Mouse (Mus musculus) embryonic facial prominence, embryonic 11.5 days (tissue): Measurements from ENCODE around the gene Pcyt1b. TPM values are rescaled to one million over a fixed set of nuclear protein-coding genes. Genes with fewer than 3 reads are reported as not detected.

ENCODE experiments used
- ATAC-seq: fragments of 200-750 bp; cut with Nextera tagmentation; replicated peaks from 2 replicates; pipeline ENCODE4 v1.8.0; 2017; ENCODE audit warnings: low read depth; ENCODE audit not compliant: insufficient number of reproducible peaks, low FRiP score, low TSS enrichment
- DNase-seq: peaks from one replicate; pipeline ENCODE4 v3.0.0-alpha.2; 2015; ENCODE audit warnings: low spot score
- H3K27ac ChIP-seq: fragments of 300-500 bp; sonication (generic); replicated peaks from 2 replicates; pipeline ENCODE4 v1.5.1; 2014; ENCODE audit warnings: mild to moderate bottlenecking, low read depth, low read length, control low read depth
- H3K27me3 ChIP-seq: fragments of 300-500 bp; sonication (generic); 2 replicates; pipeline ENCODE4 v1.6.1; 2014; ENCODE audit warnings: mild to moderate bottlenecking, low read length, moderate library complexity, mixed read lengths; ENCODE audit not compliant: control insufficient read depth, insufficient read depth
- H3K36me3 ChIP-seq: fragments of 300-500 bp; sonication (generic); replicated peaks from 2 replicates; pipeline ENCODE4 v1.6.1; 2014; ENCODE audit warnings: low read depth, mild to moderate bottlenecking, low read length, moderate library complexity, mixed read lengths; ENCODE audit not compliant: control insufficient read depth, insufficient read depth
- H3K4me1 ChIP-seq: fragments of 300-500 bp; sonication (generic); 2 replicates; pipeline ENCODE4 v1.6.1; 2014; ENCODE audit warnings: low read length, mixed read lengths; ENCODE audit not compliant: control insufficient read depth, insufficient read depth
- H3K4me2 ChIP-seq: fragments of 300-500 bp; sonication (generic); 2 replicates; pipeline ENCODE4 v1.6.1; 2014; ENCODE audit warnings: low read depth, mild to moderate bottlenecking, control low read depth, low read length, moderate library complexity
- H3K4me3 ChIP-seq: fragments of 300-500 bp; sonication (generic); 2 replicates; pipeline ENCODE4 v1.5.1; 2014; ENCODE audit warnings: low read depth, low read length, control low read depth
- H3K9ac ChIP-seq: fragments of 300-500 bp; sonication (generic); replicated peaks from 2 replicates; pipeline ENCODE4 v1.6.1; 2014; ENCODE audit warnings: mild to moderate bottlenecking, control low read depth, low read length
- H3K9me3 ChIP-seq: fragments of 300-500 bp; sonication (generic); replicated peaks from 2 replicates; pipeline ENCODE4 v1.6.1; 2016; ENCODE audit warnings: mild to moderate bottlenecking, low read length, inconsistent platforms, mixed read lengths; ENCODE audit not compliant: control insufficient read depth
- WGBS: fragments of 180-500 bp; shearing (Covaris S2); extraction: QIAGEN DNeasy Blood & Tissue Kit; methylation state at CpG from one replicate; pipeline ENCODE4 v1.1.7; 2014; 5-methylcytosine and 5-hydroxymethylcytosine counted together
- polyA plus RNA-seq: library from polyadenylated mRNA; unstranded; fragments of >200 nt; fragmentation: Nextera tagmentation; extraction: Ambion mirVana; gene quantifications from 2 replicates; pipeline ENCODE4 v1.2.1, GENCODE M21; 2014

Gene Pcyt1b
- polyA plus RNA-seq, 1 experiment from 2014 or later = 7.0 TPM

- no peak for DNase-seq
- no peak for ATAC-seq
- Histone ChIP-seq H3K4me3 (no peak overlapping the region), H3K36me3 (no peaks in the 10 kb centered on the region), H3K4me2 (no peak overlapping the region), H3K9ac (no peak overlapping the region), H3K27me3 (no peaks in the 10 kb centered on the region), H3K9me3 (no peaks in the 10 kb centered on the region), H3K27ac (no peak overlapping the region), H3K4me1 (no peaks in the 10 kb centered on the region)
- WGBS = 89% methylated on average over 5 of the region's 5 CpGs
These were observed 9.4 kb downstream of the Pcyt1b start for GRCm38 (mm10) chrX:93663919-93664586.

- Histone ChIP-seq H3K27ac (no peak overlapping the region), H3K4me2 (no peak overlapping the region), H3K4me3 (no peak overlapping the region), H3K9me3 (no peaks in the 10 kb centered on the region), H3K4me1 (no peaks in the 10 kb centered on the region), H3K9ac (no peak overlapping the region), H3K36me3 (no peaks in the 10 kb centered on the region), H3K27me3 (no peaks in the 10 kb centered on the region)
- ATAC-seq (no peak), DNase-seq (no peak)
- 71% methylated on average over 4 of the region's 4 CpGs for WGBS
These were observed 10.1 kb downstream of the Pcyt1b start for GRCm38 (mm10) chrX:93664787-93665186.

GRCm38 (mm10) chrX:93674432-93674831 is 19.8 kb downstream of the Pcyt1b start:
- H3K4me1 ChIP-seq = no peaks in the 10 kb centered on the region
- ATAC-seq (no peak), DNase-seq (no peak)
- peak overlapping the region; percentile 16; the same call in 1 of the 2 replicates for H3K4me2 ChIP-seq
- H3K27ac ChIP-seq = 0 out of 2 replicates have a peak overlapping the region, but pooled peaks have one; percentile 47
- H3K27me3 ChIP-seq = no peaks in the 10 kb centered on the region
- H3K4me3 ChIP-seq = no peak overlapping the region
- no peaks in the 10 kb centered on the region for H3K36me3 ChIP-seq
- no peaks in the 10 kb centered on the region for H3K9me3 ChIP-seq
- WGBS = 39% methylated on average over 3 of the region's 3 CpGs
- H3K9ac ChIP-seq = no peak overlapping the region

GRCm38 (mm10) chrX:93674836-93675795 is 20.5 kb downstream of the Pcyt1b start:
- 14% methylated on average over 19 of the region's 19 CpGs for WGBS
- peak; percentile 99 for ATAC-seq
- peak overlapping the region; percentile 37; the same call in 1 of the 2 replicates for H3K9ac ChIP-seq

GRCm38 (mm10) chrX:93676228-93676627 is 21.6 kb downstream of the Pcyt1b start:
- DNase-seq = no peak
- H3K9me3 ChIP-seq = no peaks in the 10 kb centered on the region
- no peaks in the 10 kb centered on the region for H3K36me3 ChIP-seq
- no peak for ATAC-seq
- no peaks in the 10 kb centered on the region for H3K27me3 ChIP-seq
- no peak overlapping the region for H3K4me3 ChIP-seq
- no peak overlapping the region; the same call in 1 of the 2 replicates for H3K4me2 ChIP-seq
- no peak overlapping the region for H3K27ac ChIP-seq
- WGBS = 58% methylated on average over 2 of the region's 2 CpGs
- no peak overlapping the region for H3K9ac ChIP-seq
- H3K4me1 ChIP-seq = no peaks in the 10 kb centered on the region

More at GRCm38 (mm10) chrX:93674836-93675795, 20.5 kb downstream of the Pcyt1b start:
- H3K4me1 ChIP-seq = no peaks in the 10 kb centered on the region
- H3K27ac ChIP-seq = peak overlapping the region; percentile 72
- DNase-seq = peak; percentile 75
- peak overlapping the region; percentile 32 for H3K4me3 ChIP-seq
- peak overlapping the region; percentile 36 for H3K4me2 ChIP-seq
- H3K36me3 ChIP-seq = no peaks in the 10 kb centered on the region
- no peaks in the 10 kb centered on the region for H3K9me3 ChIP-seq
- H3K27me3 ChIP-seq = no peaks in the 10 kb centered on the region

GRCm38 (mm10) chrX:93689287-93689686 is 34.6 kb downstream of the Pcyt1b start:
- H3K4me3 ChIP-seq = no peak overlapping the region
- no peak for ATAC-seq
- WGBS = 82% methylated on average over 6 of the region's 6 CpGs

GRCm38 (mm10) chrX:93690672-93691071 is 36.0 kb downstream of the Pcyt1b start:
- Histone ChIP-seq H3K9ac (no peak overlapping the region), H3K4me3 (no peak overlapping the region), H3K4me1 (no peaks in the 10 kb centered on the region), H3K4me2 (no peak overlapping the region), H3K27ac (no peak overlapping the region), H3K36me3 (no peaks in the 10 kb centered on the region), H3K27me3 (no peaks in the 10 kb centered on the region), H3K9me3 (no peaks in the 10 kb centered on the region)
- DNase-seq = no peak
- WGBS = 82% methylated on average over 8 of the region's 8 CpGs
- ATAC-seq = no peak

More at GRCm38 (mm10) chrX:93689287-93689686, 34.6 kb downstream of the Pcyt1b start:
- no peaks in the 10 kb centered on the region for H3K9me3 ChIP-seq
- no peaks in the 10 kb centered on the region for H3K4me1 ChIP-seq
- no peak overlapping the region for H3K27ac ChIP-seq
- no peak overlapping the region for H3K4me2 ChIP-seq
- no peaks in the 10 kb centered on the region for H3K36me3 ChIP-seq
- no peaks in the 10 kb centered on the region for H3K27me3 ChIP-seq
- H3K9ac ChIP-seq = no peak overlapping the region
- DNase-seq = no peak

GRCm38 (mm10) chrX:93697596-93697995 is 42.9 kb downstream of the Pcyt1b start:
- 77% methylated on average over 1 of the region's 1 CpGs for WGBS
- Histone ChIP-seq H3K27ac (no peak overlapping the region), H3K4me1 (no peaks in the 10 kb centered on the region), H3K4me3 (no peak overlapping the region), H3K9ac (no peak overlapping the region), H3K9me3 (no peaks in the 10 kb centered on the region), H3K27me3 (no peaks in the 10 kb centered on the region), H3K4me2 (no peak overlapping the region), H3K36me3 (no peaks in the 10 kb centered on the region)
- no peak for ATAC-seq
- DNase-seq = no peak
